8 mouse cellular contexts compared by ENCODE assay signal in the genomic region with DNA sequence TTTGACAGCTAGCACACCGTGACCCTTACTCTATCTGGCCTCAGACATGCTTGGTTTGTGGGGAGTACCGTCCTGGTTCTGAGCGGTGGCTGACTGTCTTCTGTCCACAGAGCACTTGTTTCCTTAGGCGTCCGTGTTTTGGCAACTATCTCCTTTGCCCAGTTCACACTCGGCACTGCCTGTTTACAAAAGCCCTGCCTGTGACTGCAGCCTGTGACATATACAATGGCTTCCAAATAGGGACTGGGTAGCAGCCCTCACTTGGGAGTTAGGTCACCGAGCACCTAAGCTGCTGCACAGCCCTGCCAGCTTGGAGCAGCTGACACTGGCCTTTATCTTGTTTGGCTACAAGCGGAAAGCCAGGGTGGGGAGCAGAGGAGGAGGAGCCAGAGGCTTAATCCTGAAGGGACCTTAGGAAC.
DNase-seq lines count a peak whose midpoint lies in the region; ATAC-seq and TF ChIP-seq lines count a peak whose summit lies in the region.

No protein-coding gene starts in this region.

- H3K79me2 ChIP-seq in myocyte (ENCODE audit: control insufficient read depth, insufficient read depth), result no peaks in the 10 kb centered on the region

- peak; percentile 24 for DNase-seq in ovary, adult 18-20 months (ENCODE audit: low spot score)
- no peak for DNase-seq in ovary, postnatal 10 days (ENCODE audit: low spot score)
- no peak for DNase-seq in right cerebral cortex, postnatal 25 days
- no peak for DNase-seq in right cerebral cortex, adult 18-20 months
- no peak for DNase-seq in spleen, postnatal 14 days (ENCODE audit: low spot score in 2 of 2)

- H3K36me3 ChIP-seq in forebrain, embryonic 12.5 days (replicated peaks), result no peaks in the 10 kb centered on the region
- H3K36me3 ChIP-seq in hindbrain, embryonic 13.5 days, result no peaks in the 10 kb centered on the region
- no peaks in the 10 kb centered on the region for H3K36me3 ChIP-seq in myocyte (ENCODE audit: control insufficient read depth, insufficient read depth)

- no peak overlapping the region for H3ac ChIP-seq in myocyte (ENCODE audit: control insufficient read depth, insufficient read length)

- WGBS in forebrain, embryonic 12.5 days, result 14% methylated on average over 8 of the region's 8 CpGs
- WGBS in hindbrain, embryonic 13.5 days, result 9% methylated on average over 8 of the region's 8 CpGs

- H3K4me1 ChIP-seq in forebrain, embryonic 12.5 days, result peaks cover 35% of the 10 kb centered on the region
- H3K4me1 ChIP-seq in hindbrain, embryonic 13.5 days (replicated peaks), result peaks cover 59% of the 10 kb centered on the region

- H3K4me2 ChIP-seq in forebrain, embryonic 12.5 days, result peak overlapping the region; percentile 19; the same call in 1 of the 2 replicates
- H3K4me2 ChIP-seq in hindbrain, embryonic 13.5 days, result peak overlapping the region; percentile 18
- no peak overlapping the region for H3K4me2 ChIP-seq in myocyte (ENCODE audit: low read depth)

- peak; percentile 69 for ATAC-seq in forebrain, embryonic 12.5 days (ENCODE audit: low FRiP score)
- ATAC-seq in hindbrain, embryonic 13.5 days (ENCODE audit: low FRiP score), result peak; percentile 78

- H3K4me3 ChIP-seq in forebrain, embryonic 12.5 days (replicated peaks), result no peak overlapping the region
- no peak overlapping the region for H3K4me3 ChIP-seq in hindbrain, embryonic 13.5 days
- no peak overlapping the region for H3K4me3 ChIP-seq in myocyte

- H3K27ac ChIP-seq in forebrain, embryonic 12.5 days, result peak overlapping the region; percentile 15; the same call in 1 of the 2 replicates
- H3K27ac ChIP-seq in hindbrain, embryonic 13.5 days, result peak overlapping the region; percentile 69

- H3K9me3 ChIP-seq in forebrain, embryonic 12.5 days, result no peaks in the 10 kb centered on the region
- no peaks in the 10 kb centered on the region for H3K9me3 ChIP-seq in hindbrain, embryonic 13.5 days

- H3K27me3 ChIP-seq in forebrain, embryonic 12.5 days, result peaks cover under 1% of the 10 kb centered on the region; the same call in 1 of the 2 replicates
- H3K27me3 ChIP-seq in hindbrain, embryonic 13.5 days, result no peaks in the 10 kb centered on the region
- no peaks in the 10 kb centered on the region for H3K27me3 ChIP-seq in myocyte (ENCODE audit: control insufficient read depth, insufficient read depth, insufficient read length)

- no peak for TF ChIP-seq POLR2A in myocyte (IDR thresholded peaks at IDR 0.05; ENCODE audit: insufficient read length, low read depth)

- no peak overlapping the region for H3K9ac ChIP-seq in forebrain, embryonic 12.5 days
- peak overlapping the region; percentile 30 for H3K9ac ChIP-seq in hindbrain, embryonic 13.5 days

TF ChIP-seq in myocyte, 11 proteins besides CTCF, POLR2A, EP300 and RAD21:
- TF ChIP-seq CEBPB (IDR thresholded peaks at IDR 0.05; ENCODE audit: insufficient read depth, poor library complexity, severe bottlenecking), result no peak
- no peak for TF ChIP-seq E2F4 (IDR thresholded peaks at IDR 0.05; ENCODE audit: insufficient read depth)
- no peak for TF ChIP-seq POLR2AphosphoS2 (IDR thresholded peaks at IDR 0.05; ENCODE audit: insufficient read length, low read depth)
- no peak for TF ChIP-seq REST (IDR thresholded peaks at IDR 0.05; ENCODE audit: insufficient read depth, insufficient read length)
- peak in 2 of 3 experiments; percentile 18 to 41 for TF ChIP-seq MYOD1 (IDR thresholded peaks at IDR 0.05; ENCODE audit: control insufficient read depth in 1 of 3, insufficient read length in 2 of 3, low read depth in 2 of 3)
- no peak for TF ChIP-seq TCF12 (IDR thresholded peaks at IDR 0.05; ENCODE audit: insufficient read depth, poor library complexity, severe bottlenecking)
- no peak for TF ChIP-seq TCF3 (IDR thresholded peaks at IDR 0.05; ENCODE audit: insufficient read length, low read depth)
- peak in 1 of 3 experiments; percentile 37 for TF ChIP-seq MYOG (IDR thresholded peaks at IDR 0.05; ENCODE audit: control insufficient read depth in 1 of 3, insufficient read depth in 1 of 3, insufficient read length in 2 of 3, low read depth in 2 of 3)
- TF ChIP-seq USF1 (IDR thresholded peaks at IDR 0.05; ENCODE audit: low read depth), result no peak
- TF ChIP-seq MAX (IDR thresholded peaks at IDR 0.05; ENCODE audit: low read depth), result no peak
- no peak for TF ChIP-seq SRF (IDR thresholded peaks at IDR 0.05; ENCODE audit: control insufficient read depth, insufficient read length, low read depth)
